Mouse (Mus musculus) adipose tissue, adult 10 weeks (tissue): ENCODE results near the gene Anln. TPM values are rescaled to one million over a fixed set of nuclear protein-coding genes. Genes with fewer than 3 reads are reported as not detected.

Experiments
- polyA plus RNA-seq: library from polyadenylated mRNA; stranded (reverse); fragments of 350-450 nt; fragmentation: Illumina TruSeq; extraction: RNeasy Lipid Tissue Mini Kit (QIAGEN cat#74804); gene quantifications from one replicate; pipeline ENCODE4 v1.2.3, GENCODE M21; 2014; ENCODE audit warnings: low read depth, low replicate concordance

The Anln gene
- 8.1 TPM for polyA plus RNA-seq

GRCm38 (mm10) chr9:22389021-22389476 is at the start of gene Anln:
Anln (minus strand) TSS chr9:22389188.

GRCm38 (mm10) chr9:22411002-22411857 is 22.2 kb upstream of the Anln start, which contains the start of gene 9530077C05Rik:
9530077C05Rik (plus strand) TSS chr9:22411513.

GRCm38 (mm10) chr9:22307156-22307919 is 81.7 kb downstream of the Anln start, which contains the start of gene Zfp810:
Zfp810 (minus strand) TSS chr9:22307648.

Other genes starting within 250 kb of the Anln start
- 59.1 TPM for gene Pigyl, start 232.3 kb downstream of the Anln start, polyA plus RNA-seq
- gene Zfp872, start 201.1 kb downstream of the Anln start, polyA plus RNA-seq = 3.3 TPM
- gene Zfp809, start 163.5 kb downstream of the Anln start, polyA plus RNA-seq = 40.6 TPM
- 0.55 TPM for gene Zfp599, start 129.3 kb downstream of the Anln start, polyA plus RNA-seq
- gene Zfp810, start 81.5 kb downstream of the Anln start, polyA plus RNA-seq = 13.2 TPM
- gene 9530077C05Rik, start 22.3 kb upstream of the Anln start, polyA plus RNA-seq = 5.6 TPM
- not detected for gene Gm17545, start 65.1 kb upstream of the Anln start, polyA plus RNA-seq
- gene Rp9, start 80.6 kb upstream of the Anln start, polyA plus RNA-seq = 44.5 TPM
- gene Bbs9, start 86.5 kb upstream of the Anln start, polyA plus RNA-seq = 10.1 TPM